Mouse (Mus musculus) G1E (cell line): ENCODE measurements around the gene Eng.

Experiments
- CTCF ChIP-seq: IDR thresholded peaks from 2 replicates; pipeline ENCODE4 v1.5.1; 2012; ENCODE audit warnings: low read depth, low read length, inconsistent platforms, mixed read lengths
- GATA1 ChIP-seq: IDR thresholded peaks from 2 replicates; pipeline ENCODE4 v1.6.1; 2012; ENCODE audit warnings: borderline replicate concordance, low read length, inconsistent platforms, mixed read lengths
- GATA2 ChIP-seq: IDR thresholded peaks from 2 replicates; pipeline ENCODE4 v1.6.1; 2012; ENCODE audit warnings: low read depth, low read length, inconsistent platforms, borderline replicate concordance
- POLR2AphosphoS5 ChIP-seq: IDR thresholded peaks from 2 replicates; pipeline ENCODE4 v1.6.1; 2012; ENCODE audit warnings: low read depth, low read length, inconsistent platforms; ENCODE audit not compliant: insufficient replicate concordance
- TAL1 ChIP-seq: conservative IDR thresholded peaks from 2 replicates; pipeline ENCODE4 v1.6.1; 2012; ENCODE audit warnings: low read depth, low read length, inconsistent platforms, mixed read lengths

- TF ChIP-seq CTCF = no peak
- TF ChIP-seq GATA1 = no peak
- TF ChIP-seq POLR2AphosphoS5 = no peak
- TF ChIP-seq TAL1 = no peak
- TF ChIP-seq GATA2 = no peak
These were observed 27.0 kb downstream of the Eng start for GRCm38 (mm10) chr2:32673176-32673917.
